Mouse (Mus musculus): ENCODE measurements around the gene Bhlhe41. TPM values are rescaled to one million over a fixed set of nuclear protein-coding genes. Genes with fewer than 3 reads are reported as not detected.

Gene Bhlhe41
- polyA plus RNA-seq, 1 experiment: 292 TPM

DNA sequence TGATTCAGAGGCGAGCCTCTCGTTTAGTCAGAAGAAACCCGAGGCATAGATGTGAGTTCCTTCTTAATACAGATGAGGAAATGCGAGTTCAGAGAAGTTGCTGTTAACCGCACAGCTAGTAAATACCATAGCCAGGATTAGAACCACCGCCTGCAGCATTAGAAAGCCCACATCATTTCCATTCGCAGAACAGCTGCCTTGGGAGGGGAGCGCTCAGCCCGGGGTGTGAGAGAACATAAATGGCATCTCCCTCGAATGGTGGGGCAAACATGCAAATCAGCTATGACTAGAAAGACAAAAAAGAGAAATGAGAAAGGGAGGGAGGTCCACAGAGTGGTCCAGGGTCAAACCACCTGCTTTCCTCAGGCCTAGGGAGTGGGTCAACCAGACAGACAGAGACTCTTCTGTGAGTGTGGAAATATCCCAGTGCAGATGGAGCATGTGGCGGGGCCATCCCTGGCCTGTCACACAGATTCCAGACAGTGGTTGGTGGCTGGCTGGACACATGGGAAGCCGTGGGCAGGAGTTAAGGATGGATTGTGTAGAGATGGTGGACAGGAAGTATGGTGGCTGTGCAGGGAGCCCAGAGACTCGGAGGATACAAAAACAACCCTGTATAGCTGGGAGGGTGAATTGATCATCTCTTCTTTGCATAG is 28.1 kb upstream of the Bhlhe41 start:
- TF ChIP-seq CTCF (IDR thresholded peaks at IDR 0.05; ENCODE audit: insufficient read depth, low read depth, low read length) (no peak), POLR2A (IDR thresholded peaks at IDR 0.05; ENCODE audit: insufficient read depth, low read depth, low read length) (no peak)
- H3K4me1 ChIP-seq (ENCODE audit: control insufficient read depth, insufficient read depth, low read length): no peaks in the 10 kb centered on the region
- no peak overlapping the region for H3K4me3 ChIP-seq (ENCODE audit: insufficient read depth, low read depth, low read length)
- H3K27ac ChIP-seq (ENCODE audit: insufficient read depth, low read depth, low read length): no peak overlapping the region
- WGBS: 83% methylated on average over 13 of the region's 13 CpGs

DNA sequence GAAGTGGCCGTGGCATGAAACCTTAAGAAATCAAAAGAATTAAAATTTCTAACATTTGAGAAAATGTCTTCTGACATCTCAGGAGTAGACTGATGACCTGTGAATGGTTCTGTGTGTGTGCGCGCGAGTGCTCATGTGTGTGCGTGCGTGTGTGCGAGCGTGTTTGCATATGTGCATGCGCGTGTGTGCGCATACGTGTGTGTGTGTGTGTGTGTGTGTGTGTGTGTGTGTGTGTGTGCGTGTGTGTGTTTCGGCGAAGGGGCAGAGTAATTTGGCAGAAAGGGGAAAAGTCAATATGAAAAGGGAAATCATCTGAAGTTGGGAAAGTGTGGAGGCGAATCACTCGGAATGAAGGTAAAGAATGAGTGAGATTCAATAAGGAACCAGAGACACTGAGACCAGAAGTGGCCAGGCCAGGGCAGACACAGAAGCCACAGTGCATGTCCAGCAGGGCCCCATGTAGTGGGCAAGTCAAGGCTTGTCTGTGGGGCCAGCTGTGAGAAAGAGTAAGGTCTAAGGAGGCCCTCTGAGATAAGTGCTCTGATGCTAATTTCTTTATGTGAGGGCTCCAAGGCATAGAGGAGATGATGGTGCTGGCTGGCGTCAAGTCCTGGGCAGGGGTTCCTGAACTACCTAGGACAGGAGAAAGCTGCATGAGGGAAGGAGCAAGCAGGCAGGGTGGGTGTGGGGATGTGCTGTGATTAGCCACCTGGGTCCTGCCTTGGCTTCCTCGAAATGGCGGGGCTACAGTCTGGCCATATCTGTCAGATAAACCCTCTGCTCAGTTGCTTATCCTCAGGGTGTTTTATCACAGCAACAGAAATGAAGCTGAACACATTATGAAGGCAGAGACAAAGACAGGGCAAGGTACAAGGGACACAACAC is 27.3 kb upstream of the Bhlhe41 start:
- TF ChIP-seq CTCF (IDR thresholded peaks at IDR 0.05; ENCODE audit: insufficient read depth, low read depth, low read length): no peak
- TF ChIP-seq POLR2A (IDR thresholded peaks at IDR 0.05; ENCODE audit: insufficient read depth, low read depth, low read length): no peak
- WGBS: 94% methylated on average over 20 of the region's 20 CpGs

DNA sequence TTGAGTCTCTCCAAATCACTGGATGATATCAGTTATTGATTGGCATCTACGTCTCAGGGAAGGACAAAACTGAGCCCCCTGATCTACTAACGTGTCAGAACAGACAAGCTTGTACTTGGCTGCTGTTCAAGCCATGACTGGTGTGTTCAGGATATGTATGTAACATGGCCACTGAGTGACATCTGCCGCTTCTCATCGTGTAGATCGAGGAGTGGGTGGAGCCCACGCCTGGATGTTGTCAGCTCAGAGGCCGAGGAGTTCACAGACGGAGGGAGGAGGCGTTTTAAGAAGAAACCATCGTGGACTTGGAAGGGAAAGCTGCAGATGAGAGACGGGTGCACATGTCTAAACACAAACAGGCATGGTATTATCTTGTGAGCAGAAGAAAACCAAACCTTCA is 26.6 kb upstream of the Bhlhe41 start:
- H3K27ac ChIP-seq (ENCODE audit: insufficient read depth, low read depth, low read length): no peak overlapping the region
- TF ChIP-seq POLR2A (IDR thresholded peaks at IDR 0.05; ENCODE audit: insufficient read depth, low read depth, low read length) (no peak), CTCF (IDR thresholded peaks at IDR 0.05; ENCODE audit: insufficient read depth, low read depth, low read length) (no peak)
- no peak overlapping the region for H3K4me3 ChIP-seq (ENCODE audit: insufficient read depth, low read depth, low read length)
- H3K4me1 ChIP-seq (ENCODE audit: control insufficient read depth, insufficient read depth, low read length): no peaks in the 10 kb centered on the region
- 84% methylated on average over 11 of the region's 11 CpGs for WGBS

More for the DNA sequence above, 27.3 kb upstream of the Bhlhe41 start:
- Histone ChIP-seq H3K4me3 (ENCODE audit: insufficient read depth, low read depth, low read length) (no peak overlapping the region), H3K4me1 (ENCODE audit: control insufficient read depth, insufficient read depth, low read length) (no peaks in the 10 kb centered on the region), H3K27ac (ENCODE audit: insufficient read depth, low read depth, low read length) (no peak overlapping the region)

GRCm38 (mm10) chr6:145887719-145888118 is 22.4 kb upstream of the Bhlhe41 start:
- Histone ChIP-seq H3K27ac (ENCODE audit: insufficient read depth, low read depth, low read length) (no peak overlapping the region), H3K4me1 (ENCODE audit: control insufficient read depth, insufficient read depth, low read length) (no peaks in the 10 kb centered on the region), H3K4me3 (ENCODE audit: insufficient read depth, low read depth, low read length) (no peak overlapping the region)
- 90% methylated on average over 6 of the region's 6 CpGs for WGBS
- no peak for TF ChIP-seq CTCF (IDR thresholded peaks at IDR 0.05; ENCODE audit: insufficient read depth, low read depth, low read length)

- no peaks in the 10 kb centered on the region for H3K4me1 ChIP-seq (ENCODE audit: control insufficient read depth, insufficient read depth, low read length)
- 68% methylated on average over 8 of the region's 8 CpGs for WGBS
- H3K27ac ChIP-seq (ENCODE audit: insufficient read depth, low read depth, low read length): no peak overlapping the region
- H3K4me3 ChIP-seq (ENCODE audit: insufficient read depth, low read depth, low read length): no peak overlapping the region
- TF ChIP-seq POLR2A (IDR thresholded peaks at IDR 0.05; ENCODE audit: insufficient read depth, low read depth, low read length) (no peak), CTCF (IDR thresholded peaks at IDR 0.05; ENCODE audit: insufficient read depth, low read depth, low read length) (no peak)
Observed at GRCm38 (mm10) chr6:145886277-145886676, 20.9 kb upstream of the Bhlhe41 start.

- 82% methylated on average over 4 of the region's 4 CpGs for WGBS
- H3K4me1 ChIP-seq (ENCODE audit: control insufficient read depth, insufficient read depth, low read length): no peaks in the 10 kb centered on the region
- TF ChIP-seq CTCF (IDR thresholded peaks at IDR 0.05; ENCODE audit: insufficient read depth, low read depth, low read length): no peak
- no peak for TF ChIP-seq POLR2A (IDR thresholded peaks at IDR 0.05; ENCODE audit: insufficient read depth, low read depth, low read length)
- H3K27ac ChIP-seq (ENCODE audit: insufficient read depth, low read depth, low read length): no peak overlapping the region
- H3K4me3 ChIP-seq (ENCODE audit: insufficient read depth, low read depth, low read length): no peak overlapping the region
Observed at GRCm38 (mm10) chr6:145885069-145885468, 19.7 kb upstream of the Bhlhe41 start.

GRCm38 (mm10) chr6:145883668-145884067 is 18.3 kb upstream of the Bhlhe41 start:
- no peak overlapping the region for H3K27ac ChIP-seq (ENCODE audit: insufficient read depth, low read depth, low read length)
- TF ChIP-seq CTCF (IDR thresholded peaks at IDR 0.05; ENCODE audit: insufficient read depth, low read depth, low read length) (no peak), POLR2A (IDR thresholded peaks at IDR 0.05; ENCODE audit: insufficient read depth, low read depth, low read length) (no peak)
- no peak overlapping the region for H3K4me3 ChIP-seq (ENCODE audit: insufficient read depth, low read depth, low read length)
- H3K4me1 ChIP-seq (ENCODE audit: control insufficient read depth, insufficient read depth, low read length): no peaks in the 10 kb centered on the region
- 91% methylated on average over 4 of the region's 4 CpGs for WGBS

DNA sequence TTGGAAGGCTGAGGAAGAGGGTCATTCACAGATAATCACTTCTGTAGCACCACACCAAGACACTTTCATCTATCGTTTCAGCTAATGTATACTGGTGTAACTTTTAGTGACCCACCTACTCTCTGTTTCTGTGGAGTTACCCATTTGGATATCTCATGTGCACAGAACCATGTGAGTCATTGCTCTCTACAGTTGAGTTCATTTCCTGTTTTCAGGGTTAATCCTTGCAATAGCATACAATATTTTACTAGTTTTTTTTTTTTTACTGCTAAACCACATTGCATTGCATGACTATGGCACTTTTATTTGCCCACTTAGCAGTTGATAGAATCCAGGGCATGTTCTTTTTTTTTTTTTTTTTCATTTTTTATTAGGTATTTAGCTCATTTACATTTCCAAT is 17.7 kb upstream of the Bhlhe41 start:
- no peak overlapping the region for H3K4me3 ChIP-seq (ENCODE audit: insufficient read depth, low read depth, low read length)
- no peak overlapping the region for H3K27ac ChIP-seq (ENCODE audit: insufficient read depth, low read depth, low read length)
- no peaks in the 10 kb centered on the region for H3K4me1 ChIP-seq (ENCODE audit: control insufficient read depth, insufficient read depth, low read length)
- 87% methylated on average over 1 of the region's 1 CpGs for WGBS
- TF ChIP-seq POLR2A (IDR thresholded peaks at IDR 0.05; ENCODE audit: insufficient read depth, low read depth, low read length): no peak
- TF ChIP-seq CTCF (IDR thresholded peaks at IDR 0.05; ENCODE audit: insufficient read depth, low read depth, low read length): no peak

GRCm38 (mm10) chr6:145880609-145881008 is 15.3 kb upstream of the Bhlhe41 start:
- 89% methylated on average over 5 of the region's 5 CpGs for WGBS
- no peak overlapping the region for H3K4me3 ChIP-seq (ENCODE audit: insufficient read depth, low read depth, low read length)
- H3K27ac ChIP-seq (ENCODE audit: insufficient read depth, low read depth, low read length): no peak overlapping the region
- no peak for TF ChIP-seq CTCF (IDR thresholded peaks at IDR 0.05; ENCODE audit: insufficient read depth, low read depth, low read length)
- no peaks in the 10 kb centered on the region for H3K4me1 ChIP-seq (ENCODE audit: control insufficient read depth, insufficient read depth, low read length)
